Mouse (Mus musculus): ENCODE results near the gene Zcchc18. TPM values are rescaled to one million over a fixed set of nuclear protein-coding genes. Genes with fewer than 3 reads are reported as not detected.

The Zcchc18 gene
- polyA plus RNA-seq, 1 experiment from 2014 or later = 428 TPM

- ATAC-seq (replicated peaks) = peak; percentile 56; the same call in 1 of the 2 replicates
- Histone ChIP-seq H3K9me3 (no peaks in the 10 kb centered on the region), H3K4me1 (no peaks in the 10 kb centered on the region), H3K27me3 (replicated peaks) (no peaks in the 10 kb centered on the region), H3K27ac (no peak overlapping the region), H3K9ac (no peak overlapping the region), H3K4me2 (no peak overlapping the region), H3K36me3 (replicated peaks) (no peaks in the 10 kb centered on the region), H3K4me3 (no peak overlapping the region)
- WGBS = 57% methylated on average over 6 of the region's 6 CpGs
Observed at GRCm38 (mm10) chrX:137015099-137015709, 22.2 kb downstream of the Zcchc18 start.

- no peaks in the 10 kb centered on the region for H3K36me3 ChIP-seq (replicated peaks)
- WGBS = 81% methylated on average over 1 of the region's 1 CpGs
- H3K4me2 ChIP-seq = no peak overlapping the region
- ATAC-seq (replicated peaks) = no peak
- no peak overlapping the region for H3K9ac ChIP-seq
- H3K9me3 ChIP-seq = no peaks in the 10 kb centered on the region
- H3K4me1 ChIP-seq = no peaks in the 10 kb centered on the region
- H3K4me3 ChIP-seq = no peak overlapping the region
- no peaks in the 10 kb centered on the region for H3K27me3 ChIP-seq (replicated peaks)
- no peak overlapping the region for H3K27ac ChIP-seq
Observed at GRCm38 (mm10) chrX:137017668-137018067, 24.7 kb downstream of the Zcchc18 start.

GRCm38 (mm10) chrX:137019310-137019709 lies 26.4 kb downstream of the Zcchc18 start:
- H3K4me3 ChIP-seq = no peak overlapping the region
- H3K36me3 ChIP-seq (replicated peaks) = no peaks in the 10 kb centered on the region
- WGBS = 41% methylated on average over 1 of the region's 1 CpGs
- no peak overlapping the region for H3K9ac ChIP-seq
- peak; percentile 52 for ATAC-seq (replicated peaks)
- no peak overlapping the region for H3K27ac ChIP-seq
- no peaks in the 10 kb centered on the region for H3K27me3 ChIP-seq (replicated peaks)
- H3K4me2 ChIP-seq = no peak overlapping the region
- no peaks in the 10 kb centered on the region for H3K9me3 ChIP-seq
- no peaks in the 10 kb centered on the region for H3K4me1 ChIP-seq

- Histone ChIP-seq H3K4me1 (no peaks in the 10 kb centered on the region), H3K27me3 (replicated peaks) (no peaks in the 10 kb centered on the region), H3K36me3 (replicated peaks) (no peaks in the 10 kb centered on the region), H3K27ac (no peak overlapping the region), H3K4me3 (no peak overlapping the region), H3K9me3 (no peaks in the 10 kb centered on the region), H3K9ac (no peak overlapping the region), H3K4me2 (no peak overlapping the region)
- WGBS = 97% methylated on average over 8 of the region's 8 CpGs
- no peak for ATAC-seq (replicated peaks)
Observed at GRCm38 (mm10) chrX:137030916-137031315, 38.0 kb downstream of the Zcchc18 start.

GRCm38 (mm10) chrX:137031726-137032125 lies 38.8 kb downstream of the Zcchc18 start:
- no peak for ATAC-seq (replicated peaks)
- no peak overlapping the region for H3K4me2 ChIP-seq
- 91% methylated on average over 5 of the region's 5 CpGs for WGBS

GRCm38 (mm10) chrX:137034322-137034721 lies 41.4 kb downstream of the Zcchc18 start:
- ATAC-seq (replicated peaks) = no peak
- WGBS = 81% methylated on average over 4 of the region's 4 CpGs

More at GRCm38 (mm10) chrX:137031726-137032125, 38.8 kb downstream of the Zcchc18 start:
- H3K27ac ChIP-seq = no peak overlapping the region
- H3K4me3 ChIP-seq = no peak overlapping the region
- no peak overlapping the region for H3K9ac ChIP-seq
- H3K36me3 ChIP-seq (replicated peaks) = no peaks in the 10 kb centered on the region
- H3K27me3 ChIP-seq (replicated peaks) = no peaks in the 10 kb centered on the region
- 0 out of 2 replicates have a peak, but pooled peaks cover 1% of the 10 kb centered on the region for H3K4me1 ChIP-seq
- H3K9me3 ChIP-seq = no peaks in the 10 kb centered on the region

GRCm38 (mm10) chrX:137037470-137037999 lies 44.6 kb downstream of the Zcchc18 start:
- H3K4me2 ChIP-seq = peak overlapping the region; percentile 68
- 27% methylated on average over 12 of the region's 12 CpGs for WGBS
- no peaks in the 10 kb centered on the region for H3K36me3 ChIP-seq (replicated peaks)
- no peaks in the 10 kb centered on the region for H3K9me3 ChIP-seq
- H3K4me1 ChIP-seq = 0 out of 2 replicates have a peak, but pooled peaks cover 7% of the 10 kb centered on the region
- H3K9ac ChIP-seq = peak overlapping the region; percentile 55
- no peaks in the 10 kb centered on the region for H3K27me3 ChIP-seq (replicated peaks)
- peak overlapping the region; percentile 94 for H3K27ac ChIP-seq
- no peak; the same call in 1 of the 2 replicates for ATAC-seq (replicated peaks)
- peak overlapping the region; percentile 58 for H3K4me3 ChIP-seq

More at GRCm38 (mm10) chrX:137034322-137034721, 41.4 kb downstream of the Zcchc18 start:
- Histone ChIP-seq H3K27ac (no peak overlapping the region), H3K9ac (no peak overlapping the region), H3K9me3 (no peaks in the 10 kb centered on the region), H3K36me3 (replicated peaks) (no peaks in the 10 kb centered on the region), H3K4me3 (no peak overlapping the region), H3K4me1 (0 out of 2 replicates have a peak, but pooled peaks cover 7% of the 10 kb centered on the region), H3K27me3 (replicated peaks) (no peaks in the 10 kb centered on the region), H3K4me2 (no peak overlapping the region)

- 0 out of 2 replicates have a peak, but pooled peaks cover 7% of the 10 kb centered on the region for H3K4me1 ChIP-seq
- no peaks in the 10 kb centered on the region for H3K9me3 ChIP-seq
- peak within 1 kb of the TSS; percentile 55 for H3K9ac ChIP-seq
- 34% methylated on average over 26 of the region's 31 CpGs for WGBS
- H3K4me2 ChIP-seq = peak within 1 kb of the TSS; percentile 68
- peak within 1 kb of the TSS; percentile 58 for H3K4me3 ChIP-seq
- no peaks in the 10 kb centered on the region for H3K27me3 ChIP-seq (replicated peaks)
- peak within 1 kb of the TSS; percentile 94 for H3K27ac ChIP-seq
- peak; percentile 96 for ATAC-seq (replicated peaks)
- H3K36me3 ChIP-seq (replicated peaks) = no peaks in the 10 kb centered on the region
Observed at GRCm38 (mm10) chrX:137038000-137038483, 45.1 kb downstream of the Zcchc18 start, which contains the start of gene Slc25a53. Slc25a53 (minus strand) TSS chrX:137038302.

GRCm38 (mm10) chrX:137038502-137038901 lies 45.5 kb downstream of the Zcchc18 start:
- H3K4me1 ChIP-seq = 0 out of 2 replicates have a peak, but pooled peaks cover 7% of the 10 kb centered on the region
- H3K4me3 ChIP-seq = peak overlapping the region; percentile 58
- peak overlapping the region; percentile 55; the same call in 1 of the 2 replicates for H3K9ac ChIP-seq
- peak overlapping the region; percentile 94 for H3K27ac ChIP-seq
- H3K4me2 ChIP-seq = peak overlapping the region; percentile 50
- WGBS = 42% methylated on average over 7 of the region's 7 CpGs
- H3K9me3 ChIP-seq = no peaks in the 10 kb centered on the region
- H3K27me3 ChIP-seq (replicated peaks) = no peaks in the 10 kb centered on the region
- peak; percentile 61 for ATAC-seq (replicated peaks)
- no peaks in the 10 kb centered on the region for H3K36me3 ChIP-seq (replicated peaks)

Other genes with a start within 250 kb of the Zcchc18 start
- gene Morf4l2, start 249.5 kb upstream of the Zcchc18 start, polyA plus RNA-seq (2015; fragmentation: Nextera tagmentation; extraction: Ambion mirVana) = 558 and 567 TPM in 2 replicates
- gene Glra4, start 213.0 kb upstream of the Zcchc18 start, polyA plus RNA-seq (2015; fragmentation: Nextera tagmentation; extraction: Ambion mirVana) = 0.11 TPM in 1 of 2 replicates, not detected in the other
- 10.0 and 11.4 TPM in 2 replicates for gene Plp1, start 170.5 kb upstream of the Zcchc18 start, polyA plus RNA-seq (2015; fragmentation: Nextera tagmentation; extraction: Ambion mirVana)
- gene Rab9b, start 124.4 kb upstream of the Zcchc18 start, polyA plus RNA-seq (2015; fragmentation: Nextera tagmentation; extraction: Ambion mirVana) = 23.1 and 24.4 TPM in 2 replicates
- not detected in 2 replicates for gene H2bfm, start 65.8 kb upstream of the Zcchc18 start, polyA plus RNA-seq (2015; fragmentation: Nextera tagmentation; extraction: Ambion mirVana)
- gene Tmsb15b2, start 17.7 kb upstream of the Zcchc18 start, polyA plus RNA-seq (2015; fragmentation: Nextera tagmentation; extraction: Ambion mirVana) = 70.9 and 74.1 TPM in 2 replicates
- gene Tmsb15l, start 16.3 kb upstream of the Zcchc18 start, polyA plus RNA-seq (2015; fragmentation: Nextera tagmentation; extraction: Ambion mirVana) = 7.0 and 8.3 TPM in 2 replicates
- 30.8 and 31.9 TPM in 2 replicates for gene Tmsb15b1, start 16.3 kb upstream of the Zcchc18 start, polyA plus RNA-seq (2015; fragmentation: Nextera tagmentation; extraction: Ambion mirVana)
- gene Slc25a53, start 45.1 kb downstream of the Zcchc18 start, polyA plus RNA-seq (2015; fragmentation: Nextera tagmentation; extraction: Ambion mirVana) = 14.3 and 15.2 TPM in 2 replicates
- 8.5 and 9.4 TPM in 2 replicates for gene Fam199x, start 56.4 kb downstream of the Zcchc18 start, polyA plus RNA-seq (2015; fragmentation: Nextera tagmentation; extraction: Ambion mirVana)
- gene Esx1, start 128.9 kb downstream of the Zcchc18 start, polyA plus RNA-seq (2015; fragmentation: Nextera tagmentation; extraction: Ambion mirVana) = not detected in 2 replicates